Mouse (Mus musculus) ES-Bruce4 (cell line): ENCODE results near the gene Fam135a.

Source experiments
- EP300 ChIP-seq: IDR thresholded peaks from 2 replicates; pipeline ENCODE4 v1.6.1; 2011; ENCODE audit warnings: low read depth, low read length; ENCODE audit not compliant: insufficient read depth
- POLR2A ChIP-seq: IDR thresholded peaks from one replicate; pipeline ENCODE4 v1.8.1; 2011; ENCODE audit warnings: low read length; ENCODE audit not compliant: insufficient read depth

DNA sequence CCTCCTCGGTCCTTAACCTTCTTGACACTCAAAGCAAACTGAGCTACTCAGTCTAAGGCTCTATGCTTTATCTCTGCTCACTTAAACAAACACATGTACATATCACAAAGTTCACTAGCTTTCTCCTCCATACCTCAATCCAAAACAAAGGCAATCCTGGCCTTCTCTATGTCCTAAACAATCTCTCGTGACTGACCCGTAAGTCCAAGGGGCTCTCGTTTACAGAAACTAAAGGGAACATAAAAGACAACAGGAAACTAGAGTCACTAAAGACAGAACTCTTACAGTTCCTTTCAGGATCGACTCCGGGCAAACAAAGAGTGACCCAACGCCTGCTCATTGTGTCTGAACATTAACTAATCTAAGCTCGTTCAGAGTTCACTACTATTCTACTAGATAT is 2.6 kb downstream of the Fam135a start:
- no peak for TF ChIP-seq EP300
- TF ChIP-seq POLR2A = no peak
